Mouse (Mus musculus): ENCODE measurements around the gene Pifo.

The Pifo gene

DNA sequence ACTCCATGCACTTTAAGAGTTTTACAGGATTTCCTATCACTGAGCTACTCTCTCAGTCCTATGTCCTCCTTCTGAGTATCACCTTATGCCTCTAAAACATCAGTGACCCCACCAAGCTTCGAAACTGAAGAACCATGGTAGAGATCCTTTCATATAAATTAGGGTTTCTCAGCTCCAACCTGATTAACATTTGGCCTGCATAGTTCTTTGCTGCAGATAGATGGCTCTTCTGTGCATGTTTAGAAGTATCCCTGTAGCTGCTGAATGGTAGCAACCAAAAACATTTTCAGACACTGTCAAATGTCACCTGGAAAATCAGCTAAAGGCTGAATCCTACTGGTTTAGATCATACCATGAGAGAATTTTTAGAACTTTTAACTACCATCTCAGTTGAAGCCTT is 57.2 kb downstream of the Pifo start:
- DNase-seq (ENCODE audit: low spot score in 2 of 2), result no peak

DNA sequence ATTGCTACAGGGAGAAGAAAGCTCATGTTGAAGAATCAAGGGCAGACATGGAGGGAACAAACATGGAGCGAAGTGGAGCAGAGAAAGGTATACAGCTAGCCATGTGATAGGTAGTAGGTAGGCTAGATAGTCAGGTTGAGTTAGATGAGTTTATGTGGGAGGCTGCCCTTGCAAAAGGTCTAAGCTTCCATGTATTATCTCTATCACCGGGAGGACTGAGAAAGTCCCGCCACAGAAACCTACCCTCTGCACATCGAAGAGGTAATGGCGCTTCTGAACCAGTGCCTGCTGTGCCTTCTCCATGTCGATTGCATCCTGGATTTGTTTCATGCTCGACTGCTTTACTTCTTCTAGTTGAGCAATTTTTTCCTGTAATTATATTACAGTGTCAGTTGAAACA is 63.1 kb downstream of the Pifo start:
- no peak for DNase-seq (ENCODE audit: low spot score in 2 of 2)
